Mouse (Mus musculus) mesoderm, embryonic 11.5 days (tissue): ENCODE data around the gene Abcb1a.

Source experiments
- DNase-seq: peaks from one replicate; pipeline ENCODE4 v3.0.0-alpha.2; 2012; ENCODE audit warnings: low read depth, low spot score

Abcb1a gene

GRCm38 (mm10) chr5:8659911-8660737 lies at the start of gene Abcb1a:
Abcb1a (plus strand) TSS chr5:8660077.
- peak; percentile 15 for DNase-seq

GRCm38 (mm10) chr5:8622071-8622595 lies 37.7 kb upstream of the Abcb1a start:
- DNase-seq, result peak; percentile 58

GRCm38 (mm10) chr5:8622596-8623231 lies 37.2 kb upstream of the Abcb1a start, which contains the start of gene Rundc3b:
Rundc3b (minus strand) TSS chr5:8622952.
- DNase-seq, result peak; percentile 94

- DNase-seq, result no peak
These were observed 27.0 kb upstream of the Abcb1a start for GRCm38 (mm10) chr5:8632901-8633300.

GRCm38 (mm10) chr5:8634489-8634975 lies 25.3 kb upstream of the Abcb1a start:
- no peak for DNase-seq

GRCm38 (mm10) chr5:8648300-8648699 lies 11.6 kb upstream of the Abcb1a start:
- no peak for DNase-seq

GRCm38 (mm10) chr5:8648774-8649173 lies 11.1 kb upstream of the Abcb1a start:
- no peak for DNase-seq

- no peak for DNase-seq
These were observed 7.8 kb upstream of the Abcb1a start for GRCm38 (mm10) chr5:8652085-8652484.

- DNase-seq, result no peak
These were observed 868 bp downstream of the Abcb1a start for GRCm38 (mm10) chr5:8660738-8661151.

- peak; percentile 6 for DNase-seq
These were observed 4.8 kb downstream of the Abcb1a start for GRCm38 (mm10) chr5:8664678-8665077.

- no peak for DNase-seq
These were observed 8.0 kb downstream of the Abcb1a start for GRCm38 (mm10) chr5:8667758-8668474.

GRCm38 (mm10) chr5:8669606-8670005 lies 9.7 kb downstream of the Abcb1a start:
- DNase-seq, result no peak

GRCm38 (mm10) chr5:8675262-8675951 lies 15.5 kb downstream of the Abcb1a start:
- no peak for DNase-seq

GRCm38 (mm10) chr5:8675952-8676262 lies 16.0 kb downstream of the Abcb1a start:
- no peak for DNase-seq

GRCm38 (mm10) chr5:8681166-8681565 lies 21.3 kb downstream of the Abcb1a start:
- DNase-seq, result no peak

- DNase-seq, result no peak
These were observed 23.8 kb downstream of the Abcb1a start for GRCm38 (mm10) chr5:8683686-8684085.

GRCm38 (mm10) chr5:8686071-8686470 lies 26.2 kb downstream of the Abcb1a start:
- no peak for DNase-seq

- DNase-seq, result no peak
These were observed 27.7 kb downstream of the Abcb1a start for GRCm38 (mm10) chr5:8687550-8687949.

GRCm38 (mm10) chr5:8716061-8716460 lies 56.2 kb downstream of the Abcb1a start:
- DNase-seq, result no peak

GRCm38 (mm10) chr5:8719556-8719955 lies 59.7 kb downstream of the Abcb1a start:
- no peak for DNase-seq

GRCm38 (mm10) chr5:8722224-8722623 lies 62.3 kb downstream of the Abcb1a start:
- peak; percentile 2 for DNase-seq
